Mouse (Mus musculus) G1E (cell line): ENCODE measurements around the gene Top1. TPM values are rescaled to one million over a fixed set of nuclear protein-coding genes. Genes with fewer than 3 reads are reported as not detected.

Experiments used
- ATAC-seq: 2 replicates; pipeline ENCODE4 v1.8.0; 2016; ENCODE audit warnings: mild to moderate bottlenecking; ENCODE audit not compliant: insufficient number of reproducible peaks, poor library complexity, low FRiP score, severe bottlenecking; ENCODE audit errors: extremely low read depth
- DNase-seq: peaks from one replicate; pipeline ENCODE4 v3.0.0; 2012; ENCODE audit warnings: low spot score
- H3K27me3 ChIP-seq: 2 replicates; pipeline ENCODE4 v1.6.1; 2012; ENCODE audit warnings: mild to moderate bottlenecking, low read length, inconsistent platforms; ENCODE audit not compliant: insufficient read depth
- H3K36me3 ChIP-seq: replicated peaks from 2 replicates; pipeline ENCODE3; 2012; ENCODE audit warnings: mild to moderate bottlenecking, inconsistent platforms
- H3K4me1 ChIP-seq: 2 replicates; pipeline ENCODE4 v1.6.1; 2012; ENCODE audit warnings: low read depth, low read length, inconsistent platforms, mixed read lengths; ENCODE audit not compliant: insufficient read depth
- H3K4me3 ChIP-seq: 2 replicates; pipeline ENCODE4 v1.5.1; 2012; ENCODE audit warnings: low read depth, mild to moderate bottlenecking, inconsistent platforms, low read length, moderate library complexity, mixed read lengths
- H3K9me3 ChIP-seq: replicated peaks from 2 replicates; pipeline ENCODE4 v1.6.1; 2012; ENCODE audit warnings: inconsistent platforms
- CTCF ChIP-seq: IDR thresholded peaks from 2 replicates; pipeline ENCODE4 v1.5.1; 2012; ENCODE audit warnings: low read depth, low read length, inconsistent platforms, mixed read lengths
- GATA1 ChIP-seq: IDR thresholded peaks from 2 replicates; pipeline ENCODE4 v1.6.1; 2012; ENCODE audit warnings: borderline replicate concordance, low read length, inconsistent platforms, mixed read lengths
- GATA2 ChIP-seq: IDR thresholded peaks from 2 replicates; pipeline ENCODE4 v1.6.1; 2012; ENCODE audit warnings: low read depth, low read length, inconsistent platforms, borderline replicate concordance
- POLR2AphosphoS5 ChIP-seq: IDR thresholded peaks from 2 replicates; pipeline ENCODE4 v1.6.1; 2012; ENCODE audit warnings: low read depth, low read length, inconsistent platforms; ENCODE audit not compliant: insufficient replicate concordance
- TAL1 ChIP-seq: conservative IDR thresholded peaks from 2 replicates; pipeline ENCODE4 v1.6.1; 2012; ENCODE audit warnings: low read depth, low read length, inconsistent platforms, mixed read lengths
- polyA plus RNA-seq: library from polyadenylated mRNA; stranded (reverse); fragments of >175 nt; gene quantifications from 2 replicates; pipeline ENCODE4 v1.2.3, GENCODE M21; 2012
- total RNA-seq, 2 experiments: library from RNA; stranded (forward) in 1 of 2; stranded (reverse) in 1 of 2; fragments of 200-1000 nt in 1 of 2; fragments of >200 nt in 1 of 2; fragmentation: Nextera tagmentation in 1 of 2; gene quantifications; 2 replicates each; pipeline ENCODE4 v1.2.3; 2014 to 2017

Top1 gene
- total and polyA plus RNA-seq, 3 experiments, result 113 to 184 (median 136) TPM

- no peaks in the 10 kb centered on the region for H3K9me3 ChIP-seq
- no peak for ATAC-seq
- H3K36me3 ChIP-seq, result no peaks in the 10 kb centered on the region
- H3K4me1 ChIP-seq, result peaks cover 12% of the 10 kb centered on the region; the same call in 1 of the 2 replicates
- no peak overlapping the region for H3K4me3 ChIP-seq
- TF ChIP-seq GATA2 (no peak), GATA1 (no peak), TAL1 (no peak), CTCF (no peak), POLR2AphosphoS5 (no peak)
- H3K27me3 ChIP-seq, result peaks cover 13% of the 10 kb centered on the region
- no peak for DNase-seq
These were observed 24.0 kb upstream of the Top1 start for GRCm38 (mm10) chr2:160621661-160622211.

GRCm38 (mm10) chr2:160622646-160623045, 23.0 kb upstream of the Top1 start:
- no peaks in the 10 kb centered on the region for H3K9me3 ChIP-seq
- ATAC-seq, result no peak
- no peak for DNase-seq
- no peak for TF ChIP-seq GATA1
- TF ChIP-seq CTCF, result no peak
- TF ChIP-seq TAL1, result no peak
- no peak for TF ChIP-seq GATA2
- TF ChIP-seq POLR2AphosphoS5, result no peak
- H3K4me3 ChIP-seq, result no peak overlapping the region
- H3K27me3 ChIP-seq, result peaks cover 13% of the 10 kb centered on the region
- H3K36me3 ChIP-seq, result no peaks in the 10 kb centered on the region
- peaks cover 12% of the 10 kb centered on the region; the same call in 1 of the 2 replicates for H3K4me1 ChIP-seq

- Histone ChIP-seq H3K4me1 (peaks cover 8% of the 10 kb centered on the region; the same call in 1 of the 2 replicates), H3K27me3 (peaks cover 15% of the 10 kb centered on the region), H3K4me3 (no peak overlapping the region), H3K9me3 (no peaks in the 10 kb centered on the region), H3K36me3 (no peaks in the 10 kb centered on the region)
- no peak for ATAC-seq
- TF ChIP-seq GATA2 (no peak), TAL1 (no peak), CTCF (no peak), POLR2AphosphoS5 (no peak), GATA1 (no peak)
- DNase-seq, result no peak
These were observed 21.9 kb upstream of the Top1 start for GRCm38 (mm10) chr2:160623745-160624144.

GRCm38 (mm10) chr2:160627207-160628025, 18.3 kb upstream of the Top1 start:
- Histone ChIP-seq H3K27me3 (peaks cover 11% of the 10 kb centered on the region; the same call in 1 of the 2 replicates), H3K4me1 (0 out of 2 replicates have a peak, but pooled peaks cover 2% of the 10 kb centered on the region), H3K36me3 (no peaks in the 10 kb centered on the region), H3K4me3 (no peak overlapping the region), H3K9me3 (no peaks in the 10 kb centered on the region)
- no peak for ATAC-seq
- no peak for DNase-seq
- TF ChIP-seq POLR2AphosphoS5 (no peak), GATA2 (no peak), TAL1 (no peak), CTCF (no peak), GATA1 (no peak)

- Histone ChIP-seq H3K36me3 (no peaks in the 10 kb centered on the region), H3K4me1 (0 out of 2 replicates have a peak, but pooled peaks cover 2% of the 10 kb centered on the region), H3K9me3 (no peaks in the 10 kb centered on the region), H3K27me3 (0 out of 2 replicates have a peak, but pooled peaks cover 9% of the 10 kb centered on the region), H3K4me3 (no peak overlapping the region)
- TF ChIP-seq GATA1 (no peak), POLR2AphosphoS5 (no peak), CTCF (no peak), TAL1 (no peak), GATA2 (no peak)
- DNase-seq (no peak), ATAC-seq (no peak)
These were observed 17.6 kb upstream of the Top1 start for GRCm38 (mm10) chr2:160628055-160628454.
